25 mouse cellular contexts compared by ENCODE assay signal in genomic region chr1:157069181-157069828, GRCm38 (mm10). TPM values are rescaled to one million over a fixed set of nuclear protein-coding genes. Genes with fewer than 3 reads are reported as not detected.
DNase-seq lines count a peak whose midpoint lies in the region; ATAC-seq and TF ChIP-seq lines count a peak whose summit lies in the region.
"Had no signal": no experiment of that assay in that cellular context is flagged by ENCODE, and none has a peak within 500 bp of the region (broad histone marks: within the 10 kb centered on the region; RNA-seq: fewer than 3 reads in every experiment).

No protein-coding gene starts in this region.

- no peaks in the 10 kb centered on the region for H3K9me3 ChIP-seq in forebrain, embryonic 11.5 days (ENCODE audit: control insufficient read depth, low read length)
- H3K9me3 ChIP-seq in forebrain, postnatal 0 days (ENCODE audit: low read length): no peaks in the 10 kb centered on the region
- no peaks in the 10 kb centered on the region for H3K9me3 ChIP-seq in midbrain, embryonic 12.5 days
- no peaks in the 10 kb centered on the region for H3K9me3 ChIP-seq in midbrain, embryonic 15.5 days
- H3K9me3 ChIP-seq: embryonic facial prominence, embryonic 12.5 days; forebrain, embryonic 15.5 days; heart, embryonic 15.5 days; hindbrain, embryonic 13.5 days had no signal

- WGBS in forebrain, embryonic 11.5 days: 36% methylated on average over 15 of the region's 15 CpGs
- 32% methylated on average over 15 of the region's 15 CpGs for WGBS in forebrain, postnatal 0 days
- WGBS in midbrain, embryonic 12.5 days: 38% methylated on average over 15 of the region's 15 CpGs
- WGBS in midbrain, embryonic 15.5 days: 32% methylated on average over 15 of the region's 15 CpGs

- H3K4me3 ChIP-seq in forebrain, embryonic 11.5 days (ENCODE audit: low read depth, low read length): no peak overlapping the region
- no peak overlapping the region for H3K4me3 ChIP-seq in forebrain, postnatal 0 days (ENCODE audit: low read depth, low read length)
- no peak overlapping the region for H3K4me3 ChIP-seq in midbrain, embryonic 12.5 days
- H3K4me3 ChIP-seq in midbrain, embryonic 15.5 days: no peak overlapping the region
- H3K4me3 ChIP-seq: embryonic facial prominence, embryonic 12.5 days; forebrain, embryonic 15.5 days; heart, adult 2 months; heart, embryonic 15.5 days; hindbrain, embryonic 13.5 days had no signal

- ATAC-seq in forebrain, embryonic 11.5 days (replicated peaks; ENCODE audit: low FRiP score): no peak
- ATAC-seq in forebrain, postnatal 0 days: no peak
- ATAC-seq in midbrain, embryonic 12.5 days (ENCODE audit: low FRiP score, low read depth): peak; percentile 66; the same call in 1 of the 2 replicates
- no peak for ATAC-seq in midbrain, embryonic 15.5 days (replicated peaks)
- ATAC-seq: forebrain, embryonic 15.5 days; hindbrain, postnatal 0 days had no signal

- TF ChIP-seq CTCF in forebrain, postnatal 0 days (IDR thresholded peaks at IDR 0.05; ENCODE audit: low read depth): no peak

- H3K4me1 ChIP-seq in forebrain, embryonic 11.5 days (replicated peaks; ENCODE audit: control insufficient read depth, insufficient read depth, low read length): peaks cover 5% of the 10 kb centered on the region; the same call in 1 of the 2 replicates
- H3K4me1 ChIP-seq in forebrain, postnatal 0 days (ENCODE audit: insufficient read depth): peaks cover 4% of the 10 kb centered on the region; the same call in 1 of the 2 replicates
- H3K4me1 ChIP-seq in midbrain, embryonic 12.5 days: peaks cover 18% of the 10 kb centered on the region
- H3K4me1 ChIP-seq in midbrain, embryonic 15.5 days: peaks cover 8% of the 10 kb centered on the region

- H3K27ac ChIP-seq in forebrain, embryonic 11.5 days (ENCODE audit: low read depth, low read length): 0 out of 2 replicates have a peak overlapping the region, but pooled peaks have one; percentile 8
- H3K27ac ChIP-seq in forebrain, postnatal 0 days (ENCODE audit: low read depth, low read length): no peak overlapping the region
- 0 out of 2 replicates have a peak overlapping the region, but pooled peaks have one; percentile 25 for H3K27ac ChIP-seq in midbrain, embryonic 12.5 days (replicated peaks)
- no peak overlapping the region for H3K27ac ChIP-seq in midbrain, embryonic 15.5 days
- H3K27ac ChIP-seq: embryonic facial prominence, embryonic 12.5 days; forebrain, embryonic 15.5 days; heart, adult 2 months; heart, embryonic 15.5 days; hindbrain, embryonic 13.5 days; hindbrain, postnatal 0 days had no signal

- no peak overlapping the region for H3K9ac ChIP-seq in forebrain, embryonic 11.5 days (ENCODE audit: low read length)
- H3K9ac ChIP-seq in forebrain, postnatal 0 days: no peak overlapping the region
- H3K9ac ChIP-seq in midbrain, embryonic 12.5 days (replicated peaks): no peak overlapping the region
- no peak overlapping the region for H3K9ac ChIP-seq in midbrain, embryonic 15.5 days
- H3K9ac ChIP-seq: embryonic facial prominence, embryonic 12.5 days; forebrain, embryonic 15.5 days; heart, embryonic 15.5 days; hindbrain, embryonic 13.5 days had no signal

- no peak overlapping the region for H3K4me2 ChIP-seq in forebrain, embryonic 11.5 days (ENCODE audit: low read depth, low read length, severe bottlenecking)
- no peak overlapping the region for H3K4me2 ChIP-seq in forebrain, postnatal 0 days (ENCODE audit: low read depth)
- no peak overlapping the region for H3K4me2 ChIP-seq in midbrain, embryonic 12.5 days (replicated peaks)
- H3K4me2 ChIP-seq in midbrain, embryonic 15.5 days: no peak overlapping the region
- H3K4me2 ChIP-seq: embryonic facial prominence, embryonic 12.5 days; forebrain, embryonic 15.5 days; heart, embryonic 11.5 days; heart, embryonic 15.5 days; hindbrain, embryonic 13.5 days had no signal

- no peaks in the 10 kb centered on the region for H3K27me3 ChIP-seq in forebrain, embryonic 11.5 days (ENCODE audit: control insufficient read depth, insufficient read depth, low read length)
- H3K27me3 ChIP-seq in forebrain, postnatal 0 days (ENCODE audit: insufficient read depth, low read length): no peaks in the 10 kb centered on the region
- H3K27me3 ChIP-seq in midbrain, embryonic 12.5 days: peaks cover 33% of the 10 kb centered on the region
- no peaks in the 10 kb centered on the region for H3K27me3 ChIP-seq in midbrain, embryonic 15.5 days (replicated peaks)
- H3K27me3 ChIP-seq: CH12.LX; embryonic facial prominence, embryonic 12.5 days; forebrain, embryonic 15.5 days; heart, embryonic 15.5 days had no signal

- DNase-seq in forebrain, embryonic 11.5 days (ENCODE audit: low spot score): no peak
- no peak for DNase-seq in forebrain, postnatal 0 days
- DNase-seq in Muller cell, postnatal 12 days (ENCODE audit: inconsistent ontology term): peak; percentile 50
- DNase-seq in gonadal fat pad, adult 2 months (ENCODE audit: low read depth): peak; percentile 75
- no peak for DNase-seq in B cell, adult 2 months
- DNase-seq: adrenal gland, adult 8-10 months; adrenal gland, postnatal 36 days; cerebellum, adult 11 months; cerebellum, adult 8-10 months; cerebellum, postnatal 14 days; embryo, embryonic 11 days; gastrocnemius, postnatal 10 days; heart, adult 2 months; heart, postnatal 14 days had no signal

- no peaks in the 10 kb centered on the region for H3K36me3 ChIP-seq in forebrain, embryonic 11.5 days (ENCODE audit: control insufficient read depth, insufficient read depth, low read length)
- H3K36me3 ChIP-seq in forebrain, postnatal 0 days (ENCODE audit: insufficient read depth): no peaks in the 10 kb centered on the region
- no peaks in the 10 kb centered on the region for H3K36me3 ChIP-seq in midbrain, embryonic 12.5 days
- no peaks in the 10 kb centered on the region for H3K36me3 ChIP-seq in midbrain, embryonic 15.5 days (replicated peaks)
- H3K36me3 ChIP-seq: embryonic facial prominence, embryonic 12.5 days; forebrain, embryonic 15.5 days; heart, embryonic 15.5 days; hindbrain, embryonic 13.5 days had no signal

RNA-seq across cellular contexts. Expression of gene Tex35, which starts 39.2 kb away (rescaled TPM):
- not detected in 2 replicates for polyA plus RNA-seq in forebrain, embryonic 11.5 days (2014; fragmentation: Nextera tagmentation; extraction: Ambion mirVana)
- total RNA-seq in forebrain, postnatal 0 days (2014; rRNA removed): not detected in 2 replicates
- polyA plus RNA-seq in forebrain, postnatal 0 days (2015; fragmentation: Nextera tagmentation; extraction: Ambion mirVana): 0.21 TPM in 1 of 2 replicates, not detected in the other
- polyA plus RNA-seq in midbrain, embryonic 12.5 days (2016; fragmentation: Nextera tagmentation; extraction: Ambion mirVana): not detected in 2 replicates
- polyA plus RNA-seq in midbrain, embryonic 15.5 days (2015; fragmentation: Nextera tagmentation; extraction: Ambion mirVana): not detected in 2 replicates
- 0.78 and 2.1 TPM in 2 replicates for polyA plus RNA-seq in gonadal fat pad, adult 2 months (2012; rRNA removed)
- total RNA-seq: adrenal gland, adult 8-10 months; adrenal gland, postnatal 36 days; common myeloid progenitor, adult 5-6 weeks; gastrocnemius, postnatal 10 days; heart, adult 2 months; heart, postnatal 14 days; hematopoietic stem cell, adult 5-6 weeks; hindbrain, postnatal 0 days had no signal
- polyA plus RNA-seq: embryonic facial prominence, embryonic 12.5 days; forebrain, embryonic 15.5 days; heart, adult 2 months; heart, embryonic 11.5 days; heart, embryonic 15.5 days; hindbrain, embryonic 13.5 days; hindbrain, postnatal 0 days had no signal

Comparison
In these comparisons a context has a peak if more than half of its experiments do, and no peak if none do; other contexts are left out.
1. H3K27ac ChIP-seq: peak in forebrain, embryonic 11.5 days (single experiment) and midbrain, embryonic 12.5 days (single experiment); none in forebrain, postnatal 0 days (single experiment) and midbrain, embryonic 15.5 days (single experiment).
2. DNase-seq: peak in Muller cell, postnatal 12 days (single experiment) and gonadal fat pad, adult 2 months (single experiment); none in forebrain, embryonic 11.5 days (single experiment), forebrain, postnatal 0 days (single experiment) and B cell, adult 2 months (0 of 2).